Mouse (Mus musculus) mesoderm, embryonic 11.5 days (tissue): Measurements from ENCODE around the gene Srsf12.
A peak's percentile ranks its signal among the peaks of the same experiment; 100 is the strongest.

Experiments
- DNase-seq: peaks from one replicate; pipeline ENCODE4 v3.0.0-alpha.2; 2012; ENCODE audit warnings: low read depth, low spot score

Gene Srsf12

GRCm38 (mm10) chr4:33208881-33209841, at the start of gene Srsf12:
Gene Srsf12, plus strand, starts transcription at chr4:33208991.
- DNase-seq, result peak; percentile 47

GRCm38 (mm10) chr4:33183477-33183876, 25.3 kb upstream of the Srsf12 start:
- DNase-seq, result no peak

- peak; percentile 58 for DNase-seq
These were observed 20.6 kb upstream of the Srsf12 start for GRCm38 (mm10) chr4:33188164-33188563.

- DNase-seq, result peak; percentile 81
These were observed 19.7 kb upstream of the Srsf12 start for GRCm38 (mm10) chr4:33188781-33189734.

GRCm38 (mm10) chr4:33189735-33190036, 19.1 kb upstream of the Srsf12 start, which contains the start of gene Pm20d2:
Gene Pm20d2, minus strand, starts transcription at chr4:33189737.
- DNase-seq, result no peak

- DNase-seq, result no peak
These were observed 10.7 kb upstream of the Srsf12 start for GRCm38 (mm10) chr4:33198117-33198516.

- peak; percentile 67 for DNase-seq
These were observed 4.1 kb upstream of the Srsf12 start for GRCm38 (mm10) chr4:33204682-33205081.

- DNase-seq, result no peak
These were observed 1.2 kb upstream of the Srsf12 start for GRCm38 (mm10) chr4:33207551-33207950.

GRCm38 (mm10) chr4:33221847-33222246, 13.1 kb downstream of the Srsf12 start:
- no peak for DNase-seq

- DNase-seq, result no peak
These were observed 15.3 kb downstream of the Srsf12 start for GRCm38 (mm10) chr4:33224003-33224675.

- no peak for DNase-seq
These were observed 18.4 kb downstream of the Srsf12 start for GRCm38 (mm10) chr4:33227164-33227563.

- no peak for DNase-seq
These were observed 20.8 kb downstream of the Srsf12 start for GRCm38 (mm10) chr4:33229639-33230038.

- DNase-seq, result no peak
These were observed 22.1 kb downstream of the Srsf12 start for GRCm38 (mm10) chr4:33230881-33231280.

GRCm38 (mm10) chr4:33242536-33242935, 33.7 kb downstream of the Srsf12 start:
- no peak for DNase-seq

GRCm38 (mm10) chr4:33243016-33243758, 34.4 kb downstream of the Srsf12 start:
- no peak for DNase-seq

- no peak for DNase-seq
These were observed 35.1 kb downstream of the Srsf12 start for GRCm38 (mm10) chr4:33243921-33244320.

- no peak for DNase-seq
These were observed 37.1 kb downstream of the Srsf12 start for GRCm38 (mm10) chr4:33245853-33246395.

GRCm38 (mm10) chr4:33247479-33248053, 38.8 kb downstream of the Srsf12 start:
- DNase-seq, result peak; percentile 99

GRCm38 (mm10) chr4:33248062-33248889, 39.5 kb downstream of the Srsf12 start:
- peak; percentile 99 for DNase-seq
